Mouse (Mus musculus) neural tube, embryonic 11.5 days (tissue): ENCODE measurements around the gene Snph. TPM values are rescaled to one million over a fixed set of nuclear protein-coding genes. Genes with fewer than 3 reads are reported as not detected.

Source experiments
- ATAC-seq: fragments of 200-750 bp; cut with Nextera tagmentation; 2 replicates; pipeline ENCODE4 v1.8.0; 2017; ENCODE audit warnings: moderate number of reproducible peaks, mild to moderate bottlenecking, moderate TSS enrichment, moderate library complexity; ENCODE audit not compliant: insufficient read depth, low FRiP score, low TSS enrichment
- DNase-seq: peaks from one replicate; pipeline ENCODE4 v3.0.0-alpha.2; 2015; ENCODE audit warnings: low spot score
- H3K27ac ChIP-seq: fragments of 300-500 bp; sonication (generic); 2 replicates; pipeline ENCODE4 v1.5.1; 2014; ENCODE audit warnings: low read depth, mild to moderate bottlenecking, low read length
- H3K27me3 ChIP-seq: fragments of 300-500 bp; sonication (generic); 2 replicates; pipeline ENCODE4 v1.6.1; 2014; ENCODE audit warnings: mild to moderate bottlenecking, low read length, mixed read lengths; ENCODE audit not compliant: control insufficient read depth, insufficient read depth
- H3K36me3 ChIP-seq: fragments of 300-500 bp; sonication (generic); 2 replicates; pipeline ENCODE4 v1.6.1; 2014; ENCODE audit warnings: mild to moderate bottlenecking, low read length, moderate library complexity, mixed read lengths; ENCODE audit not compliant: control insufficient read depth, insufficient read depth
- H3K4me1 ChIP-seq: fragments of 300-500 bp; sonication (generic); 2 replicates; pipeline ENCODE4 v1.6.1; 2014; ENCODE audit warnings: low read length, mixed read lengths; ENCODE audit not compliant: control insufficient read depth, insufficient read depth
- H3K4me2 ChIP-seq: fragments of 300-500 bp; sonication (generic); 2 replicates; pipeline ENCODE4 v1.6.1; 2014; ENCODE audit warnings: low read depth, mild to moderate bottlenecking, moderate library complexity
- H3K4me3 ChIP-seq: fragments of 300-500 bp; sonication (generic); 2 replicates; pipeline ENCODE4 v1.5.1; 2014; ENCODE audit warnings: low read depth, low read length
- H3K9ac ChIP-seq: fragments of 300-500 bp; sonication (generic); 2 replicates; pipeline ENCODE4 v1.6.1; 2014; ENCODE audit warnings: mild to moderate bottlenecking, low read length
- H3K9me3 ChIP-seq: fragments of 300-500 bp; sonication (generic); 2 replicates; pipeline ENCODE4 v1.6.1; 2016; ENCODE audit warnings: low read length; ENCODE audit not compliant: control insufficient read depth
- WGBS: fragments of 180-500 bp; shearing (Covaris S2); extraction: QIAGEN DNeasy Blood & Tissue Kit; methylation state at CpG from one replicate; pipeline ENCODE4 v1.1.7; 2014; 5-methylcytosine and 5-hydroxymethylcytosine counted together
- polyA plus RNA-seq: library from polyadenylated mRNA; unstranded; fragments of >200 nt; fragmentation: Nextera tagmentation; extraction: Ambion mirVana; gene quantifications from 2 replicates; pipeline ENCODE4 v1.2.1, GENCODE M21; 2014

Gene Snph
- polyA plus RNA-seq, 1 experiment from 2014 or later, result 4.6 TPM

- Histone ChIP-seq H3K4me2 (no peak overlapping the region), H3K9ac (no peak overlapping the region), H3K4me3 (no peak overlapping the region), H3K9me3 (no peaks in the 10 kb centered on the region), H3K27ac (no peak overlapping the region), H3K36me3 (no peaks in the 10 kb centered on the region), H3K27me3 (no peaks in the 10 kb centered on the region), H3K4me1 (no peaks in the 10 kb centered on the region)
- no peak for DNase-seq
- no peak for ATAC-seq
- WGBS, result 66% methylated on average over 3 of the region's 3 CpGs
These were observed 46.5 kb downstream of the Snph start for GRCm38 (mm10) chr2:151585934-151586333.

GRCm38 (mm10) chr2:151580945-151581344 lies 51.4 kb downstream of the Snph start:
- DNase-seq (no peak), ATAC-seq (no peak)
- WGBS, result 38% methylated on average over 1 of the region's 1 CpGs

DNA sequence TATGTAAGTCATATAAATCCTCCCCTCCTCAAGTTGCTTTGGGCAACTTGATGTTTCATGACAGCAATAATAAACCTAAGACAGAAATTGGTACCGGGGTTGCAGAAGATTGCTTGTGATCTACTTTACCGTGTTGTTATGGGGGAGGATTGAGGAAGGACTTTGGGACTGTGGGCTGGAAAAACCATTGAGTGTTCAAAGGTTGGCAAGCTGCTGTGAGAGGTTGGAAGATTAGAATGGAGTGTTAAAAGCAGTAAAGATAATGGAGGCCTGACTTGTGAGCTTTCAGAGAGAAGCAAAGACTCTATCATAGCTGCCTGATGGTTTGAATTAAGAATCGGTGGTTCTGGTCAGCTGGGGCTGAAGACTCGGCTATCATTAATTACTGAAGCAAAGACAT lies 53.2 kb downstream of the Snph start:
- Histone ChIP-seq H3K27me3 (no peaks in the 10 kb centered on the region), H3K9me3 (no peaks in the 10 kb centered on the region), H3K27ac (no peak overlapping the region), H3K4me1 (no peaks in the 10 kb centered on the region), H3K4me3 (no peak overlapping the region), H3K36me3 (no peaks in the 10 kb centered on the region), H3K4me2 (no peak overlapping the region), H3K9ac (no peak overlapping the region)
- 85% methylated on average over 4 of the region's 4 CpGs for WGBS
- no peak for ATAC-seq
- no peak for DNase-seq

More at GRCm38 (mm10) chr2:151580945-151581344, 51.4 kb downstream of the Snph start:
- Histone ChIP-seq H3K4me3 (no peak overlapping the region), H3K9ac (no peak overlapping the region), H3K4me2 (no peak overlapping the region), H3K36me3 (no peaks in the 10 kb centered on the region), H3K9me3 (no peaks in the 10 kb centered on the region), H3K27me3 (no peaks in the 10 kb centered on the region), H3K4me1 (no peaks in the 10 kb centered on the region), H3K27ac (no peak overlapping the region)

DNA sequence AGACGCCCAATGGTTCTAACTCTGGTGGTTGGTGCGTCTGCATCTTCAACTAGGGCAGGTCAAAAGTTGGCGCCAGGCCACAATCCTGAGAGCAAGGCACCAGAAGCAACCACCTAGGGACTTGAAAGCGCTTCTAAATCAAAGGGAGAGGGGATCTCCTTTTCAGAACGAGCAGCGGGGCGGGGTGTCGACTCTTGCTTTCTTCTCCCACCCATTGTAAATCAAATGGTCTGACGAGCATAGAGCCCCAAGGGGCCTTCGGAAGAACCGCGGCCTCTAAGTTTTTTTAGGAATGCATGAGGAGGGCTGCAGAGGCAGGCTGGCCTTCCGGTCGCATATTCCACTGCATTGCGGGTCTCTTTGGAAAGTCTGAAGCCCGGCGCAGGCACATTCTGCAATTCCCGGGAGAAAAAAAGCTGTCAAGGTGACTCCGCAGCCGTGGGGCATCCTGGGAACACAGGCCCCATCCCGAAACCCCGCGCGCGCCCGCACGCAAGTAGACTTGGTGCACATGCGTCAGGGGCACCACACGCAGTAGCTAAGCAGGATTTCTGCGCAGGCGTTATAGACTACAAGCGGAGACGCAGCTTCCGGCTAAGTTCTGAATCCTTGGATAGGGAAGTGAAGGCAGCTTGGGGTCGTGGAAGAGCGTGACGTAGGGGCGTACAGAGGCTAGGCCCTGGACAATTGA lies 56.5 kb downstream of the Snph start:
- peak overlapping the region; percentile 31; the same call in 1 of the 2 replicates for H3K27ac ChIP-seq
- H3K4me1 ChIP-seq, result no peaks in the 10 kb centered on the region
- no peaks in the 10 kb centered on the region for H3K27me3 ChIP-seq
- peak; percentile 93 for ATAC-seq
- DNase-seq, result peak; percentile 87
- H3K4me2 ChIP-seq, result peak overlapping the region; percentile 38
- no peaks in the 10 kb centered on the region for H3K9me3 ChIP-seq
- 2% methylated on average over 38 of the region's 38 CpGs for WGBS
- H3K4me3 ChIP-seq, result peak overlapping the region; percentile 29
- peak overlapping the region; percentile 24 for H3K9ac ChIP-seq
- H3K36me3 ChIP-seq, result no peaks in the 10 kb centered on the region

- DNase-seq (peak; percentile 33), ATAC-seq (peak; percentile 10)
- H3K36me3 ChIP-seq, result no peaks in the 10 kb centered on the region
- H3K4me3 ChIP-seq, result peak overlapping the region; percentile 29
- H3K9me3 ChIP-seq, result no peaks in the 10 kb centered on the region
- H3K4me1 ChIP-seq, result no peaks in the 10 kb centered on the region
- WGBS, result 21% methylated on average over 7 of the region's 7 CpGs
- H3K27me3 ChIP-seq, result no peaks in the 10 kb centered on the region
- peak overlapping the region; percentile 24 for H3K9ac ChIP-seq
- H3K4me2 ChIP-seq, result peak overlapping the region; percentile 38
- peak overlapping the region; percentile 31; the same call in 1 of the 2 replicates for H3K27ac ChIP-seq
These were observed 57.2 kb downstream of the Snph start for GRCm38 (mm10) chr2:151575119-151575698.

GRCm38 (mm10) chr2:151574607-151575006 lies 57.8 kb downstream of the Snph start:
- H3K36me3 ChIP-seq, result no peaks in the 10 kb centered on the region
- ATAC-seq, result no peak
- DNase-seq, result no peak
- no peaks in the 10 kb centered on the region for H3K9me3 ChIP-seq
- no peaks in the 10 kb centered on the region for H3K27me3 ChIP-seq
- no peak overlapping the region for H3K9ac ChIP-seq
- no peak overlapping the region for H3K4me3 ChIP-seq
- no peak overlapping the region for H3K27ac ChIP-seq
- no peak overlapping the region for H3K4me2 ChIP-seq
- no peaks in the 10 kb centered on the region for H3K4me1 ChIP-seq
- 59% methylated on average over 5 of the region's 5 CpGs for WGBS

DNA sequence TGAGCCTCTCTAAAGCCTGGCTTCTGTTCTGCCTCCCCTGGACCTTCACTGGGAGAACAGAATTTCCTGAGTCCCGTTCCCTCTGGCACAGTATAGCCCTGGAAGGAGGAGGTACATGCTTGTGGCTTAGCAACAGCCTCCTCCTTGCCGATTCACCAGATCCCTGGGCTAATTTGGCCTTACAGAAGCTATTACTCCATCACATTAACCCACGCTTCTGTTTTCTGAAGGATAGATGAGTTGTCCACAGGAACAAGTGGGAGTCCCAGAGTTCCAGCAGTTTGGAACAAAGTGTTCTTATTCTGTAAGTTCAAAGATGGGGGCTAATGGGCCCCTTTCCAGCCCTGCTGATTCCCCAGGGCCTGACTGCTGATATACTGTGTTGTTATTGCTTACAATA lies 58.7 kb downstream of the Snph start:
- DNase-seq (no peak), ATAC-seq (no peak)
- H3K27me3 ChIP-seq, result no peaks in the 10 kb centered on the region

GRCm38 (mm10) chr2:151571873-151572700 lies 60.3 kb downstream of the Snph start, which contains the start of gene Sdcbp2:
Gene Sdcbp2, plus strand, starts transcription at chr2:151572622.
- ATAC-seq, result no peak
- Histone ChIP-seq H3K4me2 (no peak within 1 kb of the TSS), H3K9ac (no peak within 1 kb of the TSS), H3K4me3 (no peak within 1 kb of the TSS), H3K4me1 (no peaks in the 10 kb centered on the region), H3K9me3 (no peaks in the 10 kb centered on the region), H3K27me3 (no peaks in the 10 kb centered on the region), H3K36me3 (no peaks in the 10 kb centered on the region), H3K27ac (no peak within 1 kb of the TSS)
- DNase-seq, result no peak
- WGBS, result 77% methylated on average over 17 of the region's 17 CpGs

More for the DNA sequence above, 58.7 kb downstream of the Snph start:
- Histone ChIP-seq H3K9me3 (no peaks in the 10 kb centered on the region), H3K9ac (no peak overlapping the region), H3K4me2 (no peak overlapping the region), H3K4me3 (no peak overlapping the region), H3K27ac (no peak overlapping the region), H3K4me1 (no peaks in the 10 kb centered on the region), H3K36me3 (no peaks in the 10 kb centered on the region)
- WGBS, result 76% methylated on average over 3 of the region's 3 CpGs
